ENCODE assay signal across 12 mouse cellular contexts in genomic region chr3:116964426-116964825, GRCm38 (mm10). TPM values are rescaled to one million over a fixed set of nuclear protein-coding genes. Genes with fewer than 3 reads are reported as not detected.
DNase-seq lines count a peak whose midpoint lies in the region; TF ChIP-seq lines count a peak whose summit lies in the region.
"Had no signal": no experiment of that assay in that cellular context is flagged by ENCODE, and none has a peak within 500 bp of the region (broad histone marks: within the 10 kb centered on the region; RNA-seq: fewer than 3 reads in every experiment).

No protein-coding gene starts in this region.

- peak overlapping the region; percentile 93 for H3K27ac ChIP-seq in gastrocnemius, adult 2 months
- H3K27ac ChIP-seq: embryonic facial prominence, embryonic 13.5 days; kidney, embryonic 15.5 days; stomach, embryonic 15.5 days had no signal

- peak overlapping the region; percentile 79 for H3K4me3 ChIP-seq in gastrocnemius, adult 2 months
- H3K4me3 ChIP-seq: embryonic facial prominence, embryonic 13.5 days; kidney, embryonic 15.5 days; stomach, embryonic 15.5 days had no signal

- TF ChIP-seq CTCF in gastrocnemius, adult 2 months (IDR thresholded peaks at IDR 0.05): no peak

- DNase-seq in adrenal gland, postnatal 14 days: peak; percentile 71
- DNase-seq in adrenal gland, adult 18-20 months (ENCODE audit: low spot score in 2 of 2): no peak
- DNase-seq in left cerebral cortex, postnatal 4 days: peak; percentile 53
- no peak for DNase-seq in left cerebral cortex, postnatal 14 days (ENCODE audit: low spot score in 2 of 2)
- peak; percentile 79 for DNase-seq in gastrocnemius, adult 2 months
- DNase-seq in heart, postnatal 14 days: peak; percentile 76 to 77
- DNase-seq in Muller cell, postnatal 12 days (ENCODE audit: inconsistent ontology term): no peak
- no peak for DNase-seq in spleen, postnatal 14 days (ENCODE audit: low spot score in 2 of 2)

- intact Hi-C loops in left cerebral cortex, postnatal 4 days (cut with DNase I): loop anchor here (10.0 kb wide), 1 partner anchor 60 kb away; no protein-coding TSS in a partner anchor
- intact Hi-C loops in left cerebral cortex, postnatal 14 days (cut with DNase I): no loop called here
- intact Hi-C loops in gastrocnemius, adult 2 months (cut with DNase I): loop anchor here (10.0 kb wide), 1 partner anchor 60 kb away; no protein-coding TSS in a partner anchor
- intact Hi-C loops in heart, postnatal 14 days (cut with DNase I): loop anchor here (2.0 kb wide), 1 partner anchor 14 kb away; no protein-coding TSS in a partner anchor

RNA-seq across cellular contexts. Expression of gene 4930455H04Rik, which starts 3.6 kb away (rescaled TPM):
- not detected in 2 replicates for total RNA-seq in adrenal gland, postnatal 14 days (2021)
- under 1 TPM in 1 of 2 experiments, not detected in 1; 0.29 TPM for total RNA-seq in adrenal gland, adult 18-20 months (2021)
- total RNA-seq in left cerebral cortex, postnatal 4 days (2021): not detected
- not detected for total RNA-seq in left cerebral cortex, postnatal 14 days (2021)
- total RNA-seq in gastrocnemius, adult 2 months (2021): under 1 TPM in 1 of 2 experiments, not detected in 1; 0.18 TPM
- not detected for total RNA-seq in heart, postnatal 14 days (2021)
- total RNA-seq: neutrophil, adult 5-6 weeks had no signal

RNA-seq across cellular contexts. Expression of gene Palmd, which starts 4.4 kb away (rescaled TPM):
- total RNA-seq in adrenal gland, postnatal 14 days (2021): 61.6 and 77.5 TPM in 2 replicates
- 10 to 100 TPM; 30.6 to 45.9 TPM for total RNA-seq in adrenal gland, adult 18-20 months (2021)
- total RNA-seq in left cerebral cortex, postnatal 4 days (2021): 10 to 100 TPM; 11.7 to 13.0 TPM
- total RNA-seq in left cerebral cortex, postnatal 14 days (2021): 10 to 100 TPM; 29.1 to 31.9 TPM
- total RNA-seq in gastrocnemius, adult 2 months (2021): 10 to 100 TPM; 25.3 to 37.5 TPM
- total RNA-seq in heart, postnatal 14 days (2021): 10 to 100 TPM; 64.2 to 75.2 TPM
- total RNA-seq: neutrophil, adult 5-6 weeks had no signal

Comparison
In these comparisons a context has a peak if more than half of its experiments do, and no peak if none do; other contexts are left out.
1. DNase-seq: peak in adrenal gland, postnatal 14 days (single experiment), left cerebral cortex, postnatal 4 days (single experiment), gastrocnemius, adult 2 months (single experiment) and heart, postnatal 14 days (2 of 2); none in adrenal gland, adult 18-20 months (0 of 2), left cerebral cortex, postnatal 14 days (0 of 2), Muller cell, postnatal 12 days (single experiment) and spleen, postnatal 14 days (0 of 2).